Mouse (Mus musculus): ENCODE data around the gene Fer. TPM values are rescaled to one million over a fixed set of nuclear protein-coding genes. Genes with fewer than 3 reads are reported as not detected.
A peak's percentile ranks its signal among the peaks of the same experiment; 100 is the strongest.

Fer gene
- polyA plus RNA-seq, 1 experiment = 1.3 TPM

GRCm38 (mm10) chr17:63850016-63850415 is 12.8 kb upstream of the Fer start:
- TF ChIP-seq GATA1 (IDR thresholded peaks at IDR 0.05; ENCODE audit: low read length) = no peak

- no peak for TF ChIP-seq GATA1 (IDR thresholded peaks at IDR 0.05; ENCODE audit: low read length)
Measured at GRCm38 (mm10) chr17:63857023-63857544, 5.8 kb upstream of the Fer start.

- TF ChIP-seq GATA1 (IDR thresholded peaks at IDR 0.05; ENCODE audit: low read length) = no peak
Measured at GRCm38 (mm10) chr17:63860988-63861387, 1.9 kb upstream of the Fer start.

DNA sequence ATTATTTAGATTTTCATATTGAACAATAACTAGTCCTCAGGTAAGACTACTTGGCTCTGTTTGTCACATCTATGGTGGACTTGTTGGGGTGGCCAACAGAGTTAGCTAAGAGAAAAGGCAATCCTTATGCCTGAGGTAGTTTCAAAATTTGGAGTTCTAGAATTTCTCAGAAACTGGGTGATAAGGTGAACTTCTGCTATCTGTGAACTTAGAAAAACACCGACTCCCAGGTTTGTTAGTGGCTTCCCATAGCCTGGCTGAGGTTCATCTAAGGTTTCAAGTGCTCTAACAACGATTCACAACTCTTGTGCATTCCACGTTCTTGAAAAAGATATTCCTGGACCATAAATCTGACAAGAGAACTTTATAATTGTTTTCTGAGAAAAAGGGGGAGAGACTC is 463 bp upstream of the Fer start:
- TF ChIP-seq GATA1 (IDR thresholded peaks at IDR 0.05; ENCODE audit: low read length) = no peak

GRCm38 (mm10) chr17:63863647-63864149 is 836 bp downstream of the Fer start, which contains the start of gene A930002H24Rik:
Gene A930002H24Rik, minus strand, starts transcription at chr17:63863791.
- TF ChIP-seq GATA1 (IDR thresholded peaks at IDR 0.05; ENCODE audit: low read length) = no peak

DNA sequence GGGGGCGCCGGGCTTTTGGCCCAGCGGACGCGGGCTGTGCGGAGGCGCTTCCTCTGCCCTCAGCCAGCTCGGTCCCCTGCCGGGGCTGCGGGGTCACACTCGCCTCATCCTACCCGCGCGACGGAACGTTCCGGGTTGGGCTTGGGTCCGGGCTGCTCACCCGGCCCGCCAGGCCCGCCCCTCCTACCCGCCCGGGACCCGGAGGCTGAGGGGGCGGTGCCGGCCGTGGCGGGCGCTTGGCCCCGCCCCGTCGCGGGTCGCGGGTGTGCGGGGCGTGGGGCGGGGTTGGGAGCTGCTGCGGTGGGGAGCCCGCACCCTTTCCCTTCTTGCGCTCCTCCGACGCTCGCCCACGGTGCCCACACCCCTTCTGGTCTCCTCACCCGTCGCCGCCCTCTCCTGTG is 1.3 kb downstream of the Fer start:
- no peak for TF ChIP-seq GATA1 (IDR thresholded peaks at IDR 0.05; ENCODE audit: low read length)

GRCm38 (mm10) chr17:63871773-63872172 is 8.9 kb downstream of the Fer start:
- no peak for TF ChIP-seq GATA1 (IDR thresholded peaks at IDR 0.05; ENCODE audit: low read length)

DNA sequence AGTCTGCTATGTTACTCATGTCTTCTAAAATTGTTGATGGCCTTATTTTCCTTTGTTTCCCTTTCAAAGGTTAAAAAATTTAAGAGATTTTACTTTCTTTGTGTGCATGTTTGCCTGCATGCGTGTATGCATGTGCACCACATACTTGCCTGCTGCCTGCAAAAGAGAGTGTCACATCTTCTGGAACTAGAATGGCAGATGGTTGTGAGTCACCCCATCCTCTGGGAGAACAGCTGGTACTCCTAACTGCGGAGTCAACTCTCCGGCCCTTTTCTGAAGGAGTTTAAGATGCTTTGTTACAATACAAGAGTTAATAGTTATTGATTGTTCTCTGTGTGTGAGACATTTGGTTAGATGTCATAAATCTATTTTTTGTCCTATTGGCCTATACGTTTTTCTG is 16.0 kb downstream of the Fer start:
- no peak for TF ChIP-seq GATA1 (IDR thresholded peaks at IDR 0.05; ENCODE audit: low read length)

- no peak for TF ChIP-seq GATA1 (IDR thresholded peaks at IDR 0.05; ENCODE audit: low read length)
Measured at GRCm38 (mm10) chr17:63880009-63880408, 17.1 kb downstream of the Fer start.

DNA sequence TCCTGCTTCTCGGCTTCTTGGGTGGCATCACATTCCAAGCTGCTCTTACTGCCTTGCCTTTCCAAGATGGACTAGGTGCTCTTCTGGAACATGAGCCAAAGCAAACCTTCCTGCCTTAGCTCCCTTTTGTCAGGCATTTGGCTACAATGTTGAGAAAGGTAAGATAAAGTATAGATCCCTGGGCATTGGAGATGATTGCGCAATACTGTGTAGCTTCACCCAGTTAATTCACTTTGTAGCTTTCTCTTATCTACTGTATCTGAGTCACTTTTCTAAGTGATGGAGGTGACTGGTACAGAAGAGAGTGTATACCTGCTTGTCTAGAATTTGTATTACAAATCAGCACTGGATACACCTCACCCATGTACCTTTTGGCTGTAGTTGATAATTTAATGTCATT is 24.1 kb downstream of the Fer start:
- no peak for TF ChIP-seq GATA1 (IDR thresholded peaks at IDR 0.05; ENCODE audit: low read length)

DNA sequence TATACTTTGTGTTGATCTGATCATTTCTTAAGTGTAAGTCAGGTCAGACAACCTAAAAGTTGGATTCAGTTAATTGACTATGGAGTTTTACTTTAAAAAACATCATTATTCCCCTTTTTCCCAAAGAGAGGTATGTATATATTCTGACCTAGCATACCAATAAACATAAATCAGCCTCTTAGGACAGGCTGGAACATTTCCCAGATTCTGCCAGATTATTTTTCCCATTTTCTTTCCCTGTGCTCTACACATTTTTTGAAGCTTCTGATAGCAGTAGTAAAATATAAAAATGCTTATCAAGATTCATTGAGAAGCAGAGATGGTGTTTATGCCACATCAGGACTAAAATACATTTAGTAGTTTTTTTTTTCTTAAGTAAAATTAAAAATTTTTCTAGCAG is 27.7 kb downstream of the Fer start:
- no peak for TF ChIP-seq GATA1 (IDR thresholded peaks at IDR 0.05; ENCODE audit: low read length)

DNA sequence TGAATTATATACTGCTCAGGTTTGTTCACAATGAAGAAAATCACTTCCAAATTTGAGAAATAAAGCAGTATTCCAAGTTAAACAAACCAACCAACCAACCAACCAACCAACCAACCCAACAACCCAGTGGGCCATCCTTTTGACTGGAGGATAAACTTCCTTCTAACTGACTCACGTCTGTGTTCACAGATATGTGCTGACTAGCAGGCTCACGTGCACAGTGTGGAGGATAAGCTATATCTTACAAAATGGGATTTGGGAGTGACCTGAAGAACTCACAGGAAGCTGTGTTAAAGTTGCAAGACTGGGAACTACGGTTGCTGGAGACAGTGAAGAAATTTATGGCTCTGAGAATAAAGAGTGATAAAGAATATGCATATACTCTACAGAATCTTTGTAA is 33.0 kb downstream of the Fer start:
- no peak for TF ChIP-seq GATA1 (IDR thresholded peaks at IDR 0.05; ENCODE audit: low read length)

DNA sequence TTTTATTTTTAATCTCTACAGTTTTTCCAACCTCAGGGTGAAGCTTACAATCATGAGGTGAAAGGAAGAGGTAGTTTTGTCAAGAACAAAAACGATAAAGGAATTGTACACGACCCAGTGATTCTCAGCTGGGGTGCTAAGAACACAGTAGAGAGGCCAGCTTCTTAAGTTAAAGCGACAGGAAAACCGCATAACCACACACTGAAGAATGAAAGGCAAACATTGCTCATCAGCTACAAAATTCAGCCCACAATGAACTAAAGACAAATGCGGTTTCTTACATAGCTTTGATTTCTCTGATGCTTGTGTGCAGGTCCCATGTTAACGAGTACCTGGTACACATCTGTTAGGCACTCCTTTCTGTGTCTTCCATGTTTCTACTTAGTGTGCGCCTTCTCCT is 34.2 kb downstream of the Fer start:
- no peak for TF ChIP-seq GATA1 (IDR thresholded peaks at IDR 0.05; ENCODE audit: low read length)

- no peak for TF ChIP-seq GATA1 (IDR thresholded peaks at IDR 0.05; ENCODE audit: low read length)
Measured at GRCm38 (mm10) chr17:63909297-63909696, 46.4 kb downstream of the Fer start.

DNA sequence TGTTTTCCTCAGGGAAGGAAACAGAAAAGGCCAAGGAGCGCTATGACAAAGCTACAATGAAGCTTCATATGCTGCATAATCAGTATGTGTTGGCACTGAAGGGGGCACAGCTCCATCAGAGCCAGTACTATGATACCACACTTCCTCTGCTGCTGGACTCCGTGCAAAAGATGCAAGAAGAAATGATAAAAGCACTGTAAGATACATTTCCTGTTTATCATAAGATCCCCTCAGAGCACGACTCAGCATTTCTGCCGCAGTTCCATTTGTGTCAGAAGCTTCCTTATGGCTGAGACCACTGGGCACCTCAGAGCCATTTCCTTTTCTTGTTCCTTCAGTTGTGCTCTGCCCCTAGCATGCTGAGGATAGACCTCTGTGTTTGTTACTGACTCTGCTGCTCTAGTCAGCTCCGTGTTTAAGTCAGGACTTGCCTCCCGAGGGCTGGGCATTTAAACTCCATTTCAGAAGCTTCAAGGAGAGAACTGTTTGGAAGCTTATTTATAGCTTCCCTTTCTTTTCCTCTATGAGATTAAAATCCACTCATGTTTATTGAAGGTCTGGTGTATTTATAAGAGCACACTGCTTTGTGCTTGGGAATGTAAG is 58.8 kb downstream of the Fer start:
- TF ChIP-seq GATA1 (IDR thresholded peaks at IDR 0.05; ENCODE audit: low read length) = peak; percentile 50

GRCm38 (mm10) chr17:63925581-63925980 is 62.7 kb downstream of the Fer start:
- no peak for TF ChIP-seq GATA1 (IDR thresholded peaks at IDR 0.05; ENCODE audit: low read length)

GRCm38 (mm10) chr17:63930634-63931033 is 67.8 kb downstream of the Fer start:
- no peak for TF ChIP-seq GATA1 (IDR thresholded peaks at IDR 0.05; ENCODE audit: low read length)

All from G1E-ER4 (cell line).